Mouse (Mus musculus): ENCODE measurements around the gene Misp.

- TF ChIP-seq CTCF (IDR thresholded peaks at IDR 0.05; ENCODE audit: low read depth, low read length) (no peak), POLR2A (IDR thresholded peaks at IDR 0.05; ENCODE audit: borderline replicate concordance, low read depth, low read length) (no peak)
Measured at GRCm38 (mm10) chr10:79801837-79802236, 19.0 kb upstream of the Misp start.

All from bone marrow macrophage, adult 2 months (primary cell).